Comparison of ENCODE assay signal across 8 mouse cellular contexts in the genomic region with DNA sequence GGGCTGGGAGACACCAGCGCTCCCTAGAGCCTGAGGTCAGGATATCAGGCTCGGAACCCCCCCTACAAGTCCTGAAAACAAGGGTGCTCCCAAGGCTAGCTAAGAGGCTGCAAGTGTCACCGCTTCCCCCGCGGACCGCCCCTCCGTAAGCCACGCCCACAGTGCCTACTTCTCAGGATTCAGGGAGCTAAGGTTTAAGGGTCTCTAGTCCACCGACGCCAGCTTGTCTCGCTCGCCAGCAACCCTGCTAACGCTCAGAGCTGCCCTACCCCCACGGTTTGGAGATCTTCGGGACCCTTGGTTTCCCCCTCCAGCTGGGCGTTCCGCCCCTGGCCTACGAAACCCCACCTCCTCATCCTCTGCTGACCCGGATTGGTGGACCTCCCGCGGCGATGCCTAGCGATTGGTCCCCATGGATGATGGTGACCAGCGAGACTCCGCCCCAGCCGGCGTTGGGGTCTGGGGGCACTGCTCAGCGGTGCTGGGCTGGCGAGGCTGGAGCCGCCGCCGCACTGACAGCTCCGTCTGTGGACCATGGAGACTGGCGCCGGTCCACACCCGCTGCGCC. TPM values are rescaled to one million over a fixed set of nuclear protein-coding genes. Genes with fewer than 3 reads are reported as not detected.
A peak's percentile ranks its signal among the peaks of the same experiment; 100 is the strongest.
DNase-seq lines count a peak whose midpoint lies in the region; ATAC-seq lines count a peak whose summit lies in the region.

No protein-coding gene starts in this region.

- ATAC-seq in forebrain, embryonic 12.5 days (ENCODE audit: low FRiP score): peak; percentile 98
- ATAC-seq in midbrain, embryonic 11.5 days (ENCODE audit: low FRiP score): peak; percentile 97

- DNase-seq in adrenal gland, adult 2 months: peak; percentile 28
- DNase-seq in adrenal gland, postnatal 4 days (ENCODE audit: low spot score in 2 of 2): no peak
- peak; percentile 59 for DNase-seq in adrenal gland, postnatal 14 days
- peak; percentile 80 to 85 for DNase-seq in layer of hippocampus, postnatal 10 days (ENCODE audit: low spot score in 2 of 2)
- peak; percentile 99 for DNase-seq in midbrain, embryonic 11.5 days (ENCODE audit: low spot score, missing footprints)
- peak; percentile 61 for DNase-seq in testis, postnatal 14 days (ENCODE audit: low spot score)
- no peak for DNase-seq in urinary bladder, adult 18-20 months (ENCODE audit: low spot score in 2 of 2)

- under 1% methylated on average over 37 of the region's 37 CpGs for whole genome bisulfite sequencing in forebrain, embryonic 12.5 days
- WGBS in midbrain, embryonic 11.5 days: 0% methylated on average over 37 of the region's 37 CpGs

- 0 out of 2 replicates have a peak overlapping the region, but pooled peaks have one; percentile 50 for H3K27ac ChIP-seq in forebrain, embryonic 12.5 days
- H3K27ac ChIP-seq in midbrain, embryonic 11.5 days (ENCODE audit: low read depth, low read length): peak overlapping the region; percentile 22; the same call in 1 of the 2 replicates

- peak overlapping the region; percentile 50 for H3K9ac ChIP-seq in forebrain, embryonic 12.5 days
- peak overlapping the region; percentile 50; the same call in 1 of the 2 replicates for H3K9ac ChIP-seq in midbrain, embryonic 11.5 days (ENCODE audit: low read length)

- H3K27me3 ChIP-seq in forebrain, embryonic 12.5 days: peaks cover 74% of the 10 kb centered on the region
- H3K27me3 ChIP-seq in midbrain, embryonic 11.5 days (ENCODE audit: control insufficient read depth, insufficient read depth, low read length): peaks cover 14% of the 10 kb centered on the region; the same call in 1 of the 2 replicates

- H3K36me3 ChIP-seq in forebrain, embryonic 12.5 days (replicated peaks): no peaks in the 10 kb centered on the region
- H3K36me3 ChIP-seq in midbrain, embryonic 11.5 days (ENCODE audit: control insufficient read depth, insufficient read depth, low read length): no peaks in the 10 kb centered on the region

- peak overlapping the region; percentile 84 for H3K4me2 ChIP-seq in forebrain, embryonic 12.5 days
- H3K4me2 ChIP-seq in midbrain, embryonic 11.5 days: peak overlapping the region; percentile 66

- no peaks in the 10 kb centered on the region for H3K9me3 ChIP-seq in forebrain, embryonic 12.5 days
- no peaks in the 10 kb centered on the region for H3K9me3 ChIP-seq in midbrain, embryonic 11.5 days (ENCODE audit: control insufficient read depth, low read length)

- peak overlapping the region; percentile 50 for H3K4me3 ChIP-seq in forebrain, embryonic 12.5 days (replicated peaks)
- peak overlapping the region; percentile 34 for H3K4me3 ChIP-seq in midbrain, embryonic 11.5 days (ENCODE audit: low read depth, low read length)

- H3K4me1 ChIP-seq in forebrain, embryonic 12.5 days: peaks cover 31% of the 10 kb centered on the region
- peaks cover 23% of the 10 kb centered on the region for H3K4me1 ChIP-seq in midbrain, embryonic 11.5 days (ENCODE audit: control insufficient read depth, insufficient read depth, low read length)

RNA-seq across cellular contexts. Expression of gene Epha10, which starts 0.7 kb away (rescaled TPM):
- 1 to 10 TPM; 1.7 to 2.9 TPM for total RNA-seq in adrenal gland, adult 2 months (2021)
- polyA plus RNA-seq in adrenal gland, adult 2 months (2012; rRNA removed): 3.3 TPM in 2 replicates
- 10 to 100 TPM; 10.2 to 11.2 TPM for total RNA-seq in adrenal gland, postnatal 4 days (2021)
- 4.4 and 4.7 TPM in 2 replicates for total RNA-seq in adrenal gland, postnatal 14 days (2021)
- 1.2 and 1.9 TPM in 2 replicates for polyA plus RNA-seq in forebrain, embryonic 12.5 days (2016; fragmentation: Nextera tagmentation; extraction: Ambion mirVana)
- 10 to 100 TPM; 12.8 to 16.9 TPM for total RNA-seq in layer of hippocampus, postnatal 10 days (2021)
- 4.6 and 4.7 TPM in 2 replicates for polyA plus RNA-seq in midbrain, embryonic 11.5 days (2014; fragmentation: Nextera tagmentation; extraction: Ambion mirVana)

RNA-seq across cellular contexts. Expression of gene Maneal, which starts 19.5 kb away (rescaled TPM):
- total RNA-seq in adrenal gland, adult 2 months (2021): 1 to 10 TPM; 4.7 TPM
- 5.9 and 6.5 TPM in 2 replicates for polyA plus RNA-seq in adrenal gland, adult 2 months (2012; rRNA removed)
- 1 to 10 TPM; 7.3 to 7.6 TPM for total RNA-seq in adrenal gland, postnatal 4 days (2021)
- 3.6 and 4.1 TPM in 2 replicates for total RNA-seq in adrenal gland, postnatal 14 days (2021)
- polyA plus RNA-seq in forebrain, embryonic 12.5 days (2016; fragmentation: Nextera tagmentation; extraction: Ambion mirVana): 5.6 and 9.7 TPM in 2 replicates
- total RNA-seq in layer of hippocampus, postnatal 10 days (2021): 10 to 100 TPM; 43.5 to 48.3 TPM
- polyA plus RNA-seq in midbrain, embryonic 11.5 days (2014; fragmentation: Nextera tagmentation; extraction: Ambion mirVana): 10.2 and 11.5 TPM in 2 replicates

RNA-seq across cellular contexts. Expression of gene 1110065P20Rik, which starts 30.4 kb away (rescaled TPM):
- total RNA-seq in adrenal gland, adult 2 months (2021): 10 to 100 TPM; 29.3 to 47.0 TPM
- polyA plus RNA-seq in adrenal gland, adult 2 months (2012; rRNA removed): 63.4 and 70.0 TPM in 2 replicates
- total RNA-seq in adrenal gland, postnatal 4 days (2021): 10 to 100 TPM; 50.8 to 60.1 TPM
- total RNA-seq in adrenal gland, postnatal 14 days (2021): 44.6 and 50.1 TPM in 2 replicates
- polyA plus RNA-seq in forebrain, embryonic 12.5 days (2016; fragmentation: Nextera tagmentation; extraction: Ambion mirVana): 60.1 and 64.9 TPM in 2 replicates
- total RNA-seq in layer of hippocampus, postnatal 10 days (2021): 100 to 1,000 TPM; 107 to 115 TPM
- 52.7 and 60.0 TPM in 2 replicates for polyA plus RNA-seq in midbrain, embryonic 11.5 days (2014; fragmentation: Nextera tagmentation; extraction: Ambion mirVana)

RNA-seq across cellular contexts. Expression of gene Yrdc, which starts 30.9 kb away (rescaled TPM):
- 10 to 100 TPM; 34.9 to 39.5 TPM for total RNA-seq in adrenal gland, adult 2 months (2021)
- polyA plus RNA-seq in adrenal gland, adult 2 months (2012; rRNA removed): 45.0 and 48.5 TPM in 2 replicates
- 10 to 100 TPM; 42.2 to 42.3 TPM for total RNA-seq in adrenal gland, postnatal 4 days (2021)
- total RNA-seq in adrenal gland, postnatal 14 days (2021): 36.4 and 38.7 TPM in 2 replicates
- polyA plus RNA-seq in forebrain, embryonic 12.5 days (2016; fragmentation: Nextera tagmentation; extraction: Ambion mirVana): 45.0 and 48.5 TPM in 2 replicates
- 10 to 100 TPM; 24.5 to 26.6 TPM for total RNA-seq in layer of hippocampus, postnatal 10 days (2021)
- polyA plus RNA-seq in midbrain, embryonic 11.5 days (2014; fragmentation: Nextera tagmentation; extraction: Ambion mirVana): 43.0 and 47.9 TPM in 2 replicates

RNA-seq across cellular contexts. Expression of gene 9930104L06Rik, which starts 55.4 kb away (rescaled TPM):
- 10 to 100 TPM; 10.3 to 15.3 TPM for total RNA-seq in adrenal gland, adult 2 months (2021)
- 13.2 and 21.1 TPM in 2 replicates for polyA plus RNA-seq in adrenal gland, adult 2 months (2012; rRNA removed)
- 10 to 100 TPM; 17.8 to 23.3 TPM for total RNA-seq in adrenal gland, postnatal 4 days (2021)
- 12.9 and 13.4 TPM in 2 replicates for total RNA-seq in adrenal gland, postnatal 14 days (2021)
- polyA plus RNA-seq in forebrain, embryonic 12.5 days (2016; fragmentation: Nextera tagmentation; extraction: Ambion mirVana): 16.7 and 18.9 TPM in 2 replicates
- 10 to 100 TPM; 19.0 to 21.8 TPM for total RNA-seq in layer of hippocampus, postnatal 10 days (2021)
- polyA plus RNA-seq in midbrain, embryonic 11.5 days (2014; fragmentation: Nextera tagmentation; extraction: Ambion mirVana): 3.8 and 4.3 TPM in 2 replicates

Comparison
In these comparisons a context has a peak if more than half of its experiments do, and no peak if none do; other contexts are left out.
1. DNase-seq: peak in adrenal gland, adult 2 months (single experiment), adrenal gland, postnatal 14 days (single experiment), layer of hippocampus, postnatal 10 days (2 of 2), midbrain, embryonic 11.5 days (single experiment) and testis, postnatal 14 days (single experiment); none in adrenal gland, postnatal 4 days (0 of 2) and urinary bladder, adult 18-20 months (0 of 2).